Mouse (Mus musculus) Muller cell, postnatal 12 days (primary cell): ENCODE results near the gene Kiss1.
"Not testable (repeated sequence)": the region's sequence is repeated elsewhere in the genome, so short reads cannot be mapped to it uniquely, and the experiment has no call there.

Experiments used
- DNase-seq: peaks from one replicate; pipeline ENCODE4 v3.0.0-alpha.2; 2015; ENCODE audit errors: inconsistent ontology term

Gene Kiss1

GRCm38 (mm10) chr1:133317149-133317548, 4.5 kb upstream of the Kiss1 start:
- no peak for DNase-seq

- DNase-seq, result no peak
Observed at GRCm38 (mm10) chr1:133323333-133323732, 1.7 kb downstream of the Kiss1 start.

- DNase-seq, result no peak
Observed at GRCm38 (mm10) chr1:133325951-133326350, 4.3 kb downstream of the Kiss1 start.

GRCm38 (mm10) chr1:133327094-133327493, 5.4 kb downstream of the Kiss1 start:
- no peak for DNase-seq

GRCm38 (mm10) chr1:133328299-133328795, 6.7 kb downstream of the Kiss1 start:
- DNase-seq, result no peak

- DNase-seq, result peak; percentile 17
Observed at GRCm38 (mm10) chr1:133328896-133329637, 7.4 kb downstream of the Kiss1 start.

- no peak for DNase-seq
Observed at GRCm38 (mm10) chr1:133329638-133329964, 7.9 kb downstream of the Kiss1 start.

GRCm38 (mm10) chr1:133331142-133331541, 9.5 kb downstream of the Kiss1 start:
- DNase-seq, result no peak

- DNase-seq, result no peak
Observed at GRCm38 (mm10) chr1:133332656-133333430, 11.2 kb downstream of the Kiss1 start.

- no peak for DNase-seq
Observed at GRCm38 (mm10) chr1:133333937-133334336, 12.3 kb downstream of the Kiss1 start.

- DNase-seq, result not testable (repeated sequence)
Observed at GRCm38 (mm10) chr1:133340403-133340802, 18.7 kb downstream of the Kiss1 start.

GRCm38 (mm10) chr1:133344357-133344756, 22.7 kb downstream of the Kiss1 start:
- no peak for DNase-seq

GRCm38 (mm10) chr1:133346531-133346930, 24.9 kb downstream of the Kiss1 start:
- DNase-seq, result no peak

GRCm38 (mm10) chr1:133347226-133347625, 25.6 kb downstream of the Kiss1 start:
- no peak for DNase-seq

GRCm38 (mm10) chr1:133347693-133348520, 26.2 kb downstream of the Kiss1 start:
- no peak for DNase-seq

- DNase-seq, result no peak
Observed at GRCm38 (mm10) chr1:133350210-133350609, 28.5 kb downstream of the Kiss1 start, which contains the start of gene Ren1. TSS of gene Ren1 (plus strand) at chr1:133350510.

- no peak for DNase-seq
Observed at GRCm38 (mm10) chr1:133351762-133352161, 30.1 kb downstream of the Kiss1 start.

- DNase-seq, result peak; percentile 54
Observed at GRCm38 (mm10) chr1:133353371-133353809, 31.7 kb downstream of the Kiss1 start.

GRCm38 (mm10) chr1:133355469-133355868, 33.8 kb downstream of the Kiss1 start:
- DNase-seq, result no peak

GRCm38 (mm10) chr1:133355912-133356311, 34.2 kb downstream of the Kiss1 start:
- no peak for DNase-seq

GRCm38 (mm10) chr1:133356330-133356729, 34.7 kb downstream of the Kiss1 start:
- DNase-seq, result no peak

- no peak for DNase-seq
Observed at GRCm38 (mm10) chr1:133361006-133361405, 39.3 kb downstream of the Kiss1 start.
